Mouse (Mus musculus) midbrain, embryonic 13.5 days (tissue): ENCODE data around the gene Olfr1047. TPM values are rescaled to one million over a fixed set of nuclear protein-coding genes. Genes with fewer than 3 reads are reported as not detected.
"Not testable (repeated sequence)": the region's sequence is repeated elsewhere in the genome, so short reads cannot be mapped to it uniquely, and the experiment has no call there.

Experiments
- ATAC-seq: fragments of 200-750 bp; cut with Nextera tagmentation; 2 replicates; pipeline ENCODE4 v1.8.0; 2017; ENCODE audit warnings: mild to moderate bottlenecking, moderate TSS enrichment, moderate library complexity
- H3K27ac ChIP-seq: fragments of 300-500 bp; sonication (generic); 2 replicates; pipeline ENCODE4 v1.5.1; 2015; ENCODE audit warnings: inconsistent platforms, mild to moderate bottlenecking, moderate library complexity
- H3K27me3 ChIP-seq: fragments of 300-500 bp; sonication (generic); 2 replicates; pipeline ENCODE4 v1.6.1; 2015; ENCODE audit warnings: mild to moderate bottlenecking, inconsistent platforms
- H3K36me3 ChIP-seq: fragments of 300-500 bp; sonication (generic); 2 replicates; pipeline ENCODE4 v1.6.1; 2015; ENCODE audit warnings: mild to moderate bottlenecking, inconsistent platforms
- H3K4me1 ChIP-seq: fragments of 300-500 bp; sonication (generic); replicated peaks from 2 replicates; pipeline ENCODE4 v1.6.1; 2015; ENCODE audit warnings: inconsistent platforms
- H3K4me2 ChIP-seq: fragments of 300-500 bp; sonication (generic); replicated peaks from 2 replicates; pipeline ENCODE4 v1.6.1; 2015; ENCODE audit warnings: moderate library complexity, mild to moderate bottlenecking, inconsistent platforms
- H3K4me3 ChIP-seq: fragments of 300-500 bp; sonication (generic); replicated peaks from 2 replicates; pipeline ENCODE4 v1.5.1; 2015; ENCODE audit warnings: mild to moderate bottlenecking, inconsistent platforms
- H3K9ac ChIP-seq: fragments of 300-500 bp; sonication (generic); replicated peaks from 2 replicates; pipeline ENCODE4 v1.6.1; 2015; ENCODE audit warnings: mild to moderate bottlenecking, inconsistent platforms
- H3K9me3 ChIP-seq: fragments of 300-500 bp; sonication (generic); 2 replicates; pipeline ENCODE4 v1.6.1; 2016; ENCODE audit warnings: mild to moderate bottlenecking, inconsistent platforms
- WGBS: fragments of 180-500 bp; shearing (Covaris S2); methylation state at CpG from one replicate; pipeline ENCODE4 v1.1.7; 2015; 5-methylcytosine and 5-hydroxymethylcytosine counted together
- polyA plus RNA-seq: library from polyadenylated mRNA; unstranded; fragments of >200 nt; fragmentation: Nextera tagmentation; extraction: Ambion mirVana; gene quantifications from 2 replicates; pipeline ENCODE4 v1.2.1, GENCODE M21; 2015

Gene Olfr1047
- not detected in 2 replicates for polyA plus RNA-seq

- Histone ChIP-seq H3K4me1 (no peaks in the 10 kb centered on the region), H3K27ac (no peak within 1 kb of the TSS), H3K4me2 (no peak within 1 kb of the TSS), H3K9me3 (no peaks in the 10 kb centered on the region), H3K27me3 (no peaks in the 10 kb centered on the region), H3K9ac (no peak within 1 kb of the TSS), H3K4me3 (no peak within 1 kb of the TSS), H3K36me3 (no peaks in the 10 kb centered on the region)
- 94% methylated on average over 1 of the region's 1 CpGs for WGBS
- ATAC-seq = no peak
Measured at GRCm38 (mm10) chr2:86231301-86231700, at the start of gene Olfr1047. Gene Olfr1047, minus strand, starts transcription at chr2:86231401.

DNA sequence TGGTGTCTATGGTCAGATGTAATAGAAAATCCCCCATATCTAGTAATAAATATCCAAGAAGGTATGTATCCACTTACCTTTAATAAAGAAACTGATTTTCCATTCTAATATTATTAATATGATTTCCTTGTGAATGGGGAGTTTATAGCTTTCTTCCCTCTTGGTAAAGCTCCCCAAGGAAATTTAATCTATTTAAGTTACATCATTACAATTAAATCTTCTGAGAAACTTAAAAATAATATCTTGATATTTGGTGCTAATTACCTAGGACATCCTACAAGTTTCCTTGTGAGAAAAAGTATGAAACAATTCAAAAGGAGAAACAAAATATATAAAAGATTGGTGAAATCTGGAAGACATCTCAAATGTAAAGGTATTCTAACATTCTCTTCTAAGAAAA is 47.8 kb upstream of the Olfr1047 start, which contains the start of gene Olfr1051:
Olfr1051 (minus strand) TSS at position 101 of the 400 bp plus-strand sequence.
- H3K27me3 ChIP-seq, H3K9ac ChIP-seq, H3K4me1 ChIP-seq, H3K36me3 ChIP-seq, H3K4me2 ChIP-seq, ATAC-seq, H3K4me3 ChIP-seq, H3K9me3 ChIP-seq, H3K27ac ChIP-seq: not testable (repeated sequence)

GRCm38 (mm10) chr2:86258228-86258627 is 27.0 kb upstream of the Olfr1047 start, which contains the start of gene Olfr1049:
Gene Olfr1049, minus strand, starts transcription at chr2:86258328.
- not testable (repeated sequence) for H3K4me2 ChIP-seq, H3K27me3 ChIP-seq, H3K27ac ChIP-seq, H3K9me3 ChIP-seq, H3K4me1 ChIP-seq, H3K9ac ChIP-seq, ATAC-seq, H3K36me3 ChIP-seq, H3K4me3 ChIP-seq

GRCm38 (mm10) chr2:86240189-86240588 is 9.0 kb upstream of the Olfr1047 start, which contains the start of gene Olfr1048:
Gene Olfr1048, minus strand, starts transcription at chr2:86240289.
- Histone ChIP-seq H3K27ac (no peak within 1 kb of the TSS), H3K27me3 (no peaks in the 10 kb centered on the region), H3K4me3 (no peak within 1 kb of the TSS), H3K9ac (no peak within 1 kb of the TSS), H3K4me2 (no peak within 1 kb of the TSS), H3K36me3 (no peaks in the 10 kb centered on the region), H3K4me1 (no peaks in the 10 kb centered on the region), H3K9me3 (no peaks in the 10 kb centered on the region)
- ATAC-seq = no peak

DNA sequence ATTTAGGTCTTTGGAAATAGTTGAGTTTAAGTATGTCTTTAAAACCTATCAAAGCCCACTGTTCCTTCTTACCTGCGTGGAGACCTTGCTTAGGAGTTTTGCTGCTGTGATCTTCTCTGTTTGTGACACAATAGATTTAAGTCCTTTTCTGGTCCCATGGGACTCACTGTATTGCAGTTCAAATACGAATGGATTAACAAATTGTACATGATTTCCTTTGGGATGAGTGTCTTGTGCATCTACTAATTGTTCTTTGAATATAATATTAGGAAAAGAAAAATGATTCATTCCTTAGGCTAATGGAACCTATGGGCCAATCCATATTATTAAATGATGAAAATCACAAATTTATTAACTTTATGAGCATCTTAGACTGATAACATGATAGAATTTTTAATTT is 12.0 kb downstream of the Olfr1047 start, which contains the start of gene Olfr1046:
Olfr1046 (minus strand) TSS at position 101 of the 400 bp plus-strand sequence.
- Histone ChIP-seq H3K9me3 (no peaks in the 10 kb centered on the region), H3K9ac (no peak within 1 kb of the TSS), H3K4me2 (no peak within 1 kb of the TSS), H3K4me1 (no peaks in the 10 kb centered on the region), H3K36me3 (no peaks in the 10 kb centered on the region), H3K4me3 (no peak within 1 kb of the TSS), H3K27me3 (no peaks in the 10 kb centered on the region), H3K27ac (no peak within 1 kb of the TSS)
- no peak for ATAC-seq
- WGBS = 70% methylated on average over 2 of the region's 2 CpGs

- Histone ChIP-seq H3K4me3 (no peak within 1 kb of the TSS), H3K36me3 (no peaks in the 10 kb centered on the region), H3K27me3 (no peaks in the 10 kb centered on the region), H3K27ac (no peak within 1 kb of the TSS), H3K9me3 (no peaks in the 10 kb centered on the region), H3K4me1 (no peaks in the 10 kb centered on the region), H3K4me2 (no peak within 1 kb of the TSS), H3K9ac (no peak within 1 kb of the TSS)
- no peak for ATAC-seq
Measured at GRCm38 (mm10) chr2:86202909-86203308, 28.3 kb downstream of the Olfr1047 start, which contains the start of gene Olfr1045. Gene Olfr1045, minus strand, starts transcription at chr2:86203009.

GRCm38 (mm10) chr2:86195863-86196262 is 35.3 kb downstream of the Olfr1047 start:
- 54% methylated on average over 1 of the region's 1 CpGs for WGBS
- Histone ChIP-seq H3K27me3 (no peaks in the 10 kb centered on the region), H3K9me3 (no peaks in the 10 kb centered on the region), H3K27ac (no peak overlapping the region), H3K9ac (no peak overlapping the region), H3K4me2 (no peak overlapping the region), H3K4me3 (no peak overlapping the region), H3K36me3 (no peaks in the 10 kb centered on the region), H3K4me1 (no peaks in the 10 kb centered on the region)
- ATAC-seq = no peak

DNA sequence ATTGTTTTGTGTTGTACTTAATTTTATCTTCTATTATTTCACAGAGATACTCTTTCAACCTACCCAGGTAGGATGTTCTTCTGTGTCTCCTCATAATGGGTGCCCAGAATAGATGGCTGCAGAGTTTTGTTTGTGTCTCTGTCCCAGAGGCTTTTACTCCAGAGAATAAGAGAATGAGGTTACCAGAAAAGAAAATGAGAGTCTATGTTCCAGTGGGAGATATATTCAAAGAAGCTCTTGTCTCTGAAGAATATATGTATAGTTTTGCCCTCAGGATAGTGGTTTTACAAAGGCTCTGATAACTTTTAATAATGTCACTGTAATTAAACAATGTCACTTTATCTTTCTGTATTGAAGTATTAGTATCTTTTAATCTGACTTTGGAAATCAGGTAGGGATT is 45.6 kb downstream of the Olfr1047 start, which contains the start of gene Olfr52:
Olfr52 (minus strand) TSS at position 101 of the 400 bp plus-strand sequence.
- Histone ChIP-seq H3K9me3 (no peaks in the 10 kb centered on the region), H3K4me1 (no peaks in the 10 kb centered on the region), H3K4me2 (no peak within 1 kb of the TSS), H3K27me3 (no peaks in the 10 kb centered on the region), H3K9ac (no peak within 1 kb of the TSS), H3K36me3 (no peaks in the 10 kb centered on the region), H3K4me3 (no peak within 1 kb of the TSS), H3K27ac (no peak within 1 kb of the TSS)
- ATAC-seq = no peak

DNA sequence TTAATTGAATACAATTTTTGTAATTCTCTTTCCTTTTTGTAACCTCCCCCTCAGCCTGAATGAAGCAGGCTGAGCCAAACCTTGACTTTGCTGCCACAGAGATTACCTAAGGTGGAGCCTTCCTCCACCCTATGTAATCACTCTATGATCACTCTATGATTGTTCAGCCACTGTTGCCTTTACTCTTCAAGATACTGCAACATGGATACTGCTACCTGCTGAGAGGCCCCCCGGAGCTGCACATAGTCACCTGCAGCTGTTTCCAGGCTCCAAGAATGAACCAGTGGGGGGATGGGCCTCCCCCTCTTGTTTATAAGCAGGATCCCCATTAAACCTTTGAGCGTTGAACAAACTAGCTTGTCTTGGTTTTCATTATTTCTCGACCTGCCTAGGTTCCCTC is 51.3 kb downstream of the Olfr1047 start:
- 82% methylated on average over 3 of the region's 3 CpGs for WGBS
- no peak overlapping the region for H3K27ac ChIP-seq
- H3K4me3 ChIP-seq = no peak overlapping the region
- H3K4me2 ChIP-seq = no peak overlapping the region
- H3K27me3 ChIP-seq = no peaks in the 10 kb centered on the region
- H3K9me3 ChIP-seq = no peaks in the 10 kb centered on the region
- no peak for ATAC-seq
- H3K36me3 ChIP-seq = no peaks in the 10 kb centered on the region
- no peaks in the 10 kb centered on the region for H3K4me1 ChIP-seq
- H3K9ac ChIP-seq = no peak overlapping the region

- Histone ChIP-seq H3K36me3 (no peaks in the 10 kb centered on the region), H3K9ac (no peak within 1 kb of the TSS), H3K4me1 (no peaks in the 10 kb centered on the region), H3K4me3 (no peak within 1 kb of the TSS), H3K4me2 (no peak within 1 kb of the TSS), H3K9me3 (no peaks in the 10 kb centered on the region), H3K27ac (no peak within 1 kb of the TSS), H3K27me3 (no peaks in the 10 kb centered on the region)
- ATAC-seq = no peak
Measured at GRCm38 (mm10) chr2:86177720-86178119, 53.5 kb downstream of the Olfr1047 start, which contains the start of gene Olfr1044. Gene Olfr1044, minus strand, starts transcription at chr2:86177820.

Other genes starting within 250 kb of the Olfr1047 start
- gene Olfr1031, start 241.1 kb downstream of the Olfr1047 start, polyA plus RNA-seq = not detected in 2 replicates
- not detected in 2 replicates for gene Olfr1032, start 225.9 kb downstream of the Olfr1047 start, polyA plus RNA-seq
- gene Olfr1033, start 210.8 kb downstream of the Olfr1047 start, polyA plus RNA-seq = not detected in 2 replicates
- not detected in 2 replicates for gene Olfr1034, start 185.5 kb downstream of the Olfr1047 start, polyA plus RNA-seq
- not detected in 2 replicates for gene Olfr1036, start 157.4 kb downstream of the Olfr1047 start, polyA plus RNA-seq
- gene Olfr1037, start 144.0 kb downstream of the Olfr1047 start, polyA plus RNA-seq = not detected in 2 replicates
- not detected in 2 replicates for gene Olfr1039, start 95.5 kb downstream of the Olfr1047 start, polyA plus RNA-seq
- not detected in 2 replicates for gene Olfr1040, start 84.7 kb downstream of the Olfr1047 start, polyA plus RNA-seq
- not detected in 2 replicates for gene Olfr1042, start 69.6 kb downstream of the Olfr1047 start, polyA plus RNA-seq
- gene Olfr1043, start 63.9 kb downstream of the Olfr1047 start, polyA plus RNA-seq = not detected in 2 replicates
- not detected in 2 replicates for gene Olfr1044, start 53.6 kb downstream of the Olfr1047 start, polyA plus RNA-seq
- not detected in 2 replicates for gene Olfr52, start 45.7 kb downstream of the Olfr1047 start, polyA plus RNA-seq
- gene Olfr1045, start 28.4 kb downstream of the Olfr1047 start, polyA plus RNA-seq = not detected in 2 replicates
- not detected in 2 replicates for gene Olfr1046, start 12.1 kb downstream of the Olfr1047 start, polyA plus RNA-seq
- gene Olfr1048, start 8.9 kb upstream of the Olfr1047 start, polyA plus RNA-seq = not detected in 2 replicates
- gene Olfr1049, start 26.9 kb upstream of the Olfr1047 start, polyA plus RNA-seq = not detected in 2 replicates
- gene Olfr1051, start 47.7 kb upstream of the Olfr1047 start, polyA plus RNA-seq = not detected in 2 replicates
- gene Olfr1052, start 61.1 kb upstream of the Olfr1047 start, polyA plus RNA-seq = not detected in 2 replicates
- gene Olfr1053, start 83.9 kb upstream of the Olfr1047 start, polyA plus RNA-seq = not detected in 2 replicates
- gene Olfr1054, start 104.0 kb upstream of the Olfr1047 start, polyA plus RNA-seq = not detected in 2 replicates
- gene Olfr1055, start 118.9 kb upstream of the Olfr1047 start, polyA plus RNA-seq = not detected in 2 replicates
- not detected in 2 replicates for gene Olfr1056, start 131.1 kb upstream of the Olfr1047 start, polyA plus RNA-seq
- gene Olfr1057, start 147.0 kb upstream of the Olfr1047 start, polyA plus RNA-seq = not detected in 2 replicates
- gene Olfr1058, start 157.2 kb upstream of the Olfr1047 start, polyA plus RNA-seq = not detected in 2 replicates
- gene Olfr1061, start 182.6 kb upstream of the Olfr1047 start, polyA plus RNA-seq = not detected in 2 replicates
- gene Olfr1062, start 195.3 kb upstream of the Olfr1047 start, polyA plus RNA-seq = not detected in 2 replicates
- not detected in 2 replicates for gene Olfr1065, start 219.2 kb upstream of the Olfr1047 start, polyA plus RNA-seq
- gene Olfr1066, start 224.9 kb upstream of the Olfr1047 start, polyA plus RNA-seq = not detected in 2 replicates